10 mouse cellular contexts compared by ENCODE assay signal in the genomic region with DNA sequence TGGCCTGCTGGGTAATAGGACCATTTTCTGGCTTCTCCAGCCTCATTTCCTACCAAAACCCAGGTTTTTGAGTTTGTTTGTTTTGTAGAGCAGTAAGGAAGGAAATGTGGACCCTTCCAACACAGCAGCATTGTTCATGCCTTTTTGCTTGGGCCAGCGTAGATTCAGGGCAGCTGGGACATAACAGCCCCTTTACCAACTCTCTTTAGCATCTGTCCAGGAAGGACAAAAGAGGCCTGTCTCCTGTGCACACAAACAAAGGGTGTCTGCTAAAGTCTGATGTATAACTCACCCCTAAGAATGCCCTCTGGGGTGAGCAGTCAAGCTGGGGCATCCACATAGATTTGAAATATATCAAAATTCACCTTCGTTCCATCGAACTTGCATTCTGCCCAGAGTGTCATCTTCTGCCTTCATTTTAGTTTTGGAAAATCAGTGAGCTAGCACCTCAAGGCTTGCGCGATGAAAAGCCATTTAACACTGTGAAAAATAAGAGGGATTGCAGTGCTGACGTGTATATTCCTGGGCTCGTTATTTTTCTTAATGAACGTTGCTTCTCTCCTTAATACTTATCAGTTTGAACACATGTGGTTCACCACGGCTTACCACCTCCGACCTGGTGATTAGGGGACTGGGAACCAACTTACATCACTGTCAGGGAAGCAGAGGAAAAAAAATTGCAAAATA.
DNase-seq lines count a peak whose midpoint lies in the region; ATAC-seq and TF ChIP-seq lines count a peak whose summit lies in the region.
"Had no signal": no experiment of that assay in that cellular context is flagged by ENCODE, and none has a peak within 500 bp of the region (broad histone marks: within the 10 kb centered on the region; RNA-seq: fewer than 3 reads in every experiment).

No protein-coding gene starts in this region.

- H3K9me3 ChIP-seq in lung, embryonic 14.5 days (ENCODE audit: low read depth, low read length), result no peaks in the 10 kb centered on the region
- H3K9me3 ChIP-seq in forebrain, embryonic 14.5 days (replicated peaks; ENCODE audit: control insufficient read depth, low read length), result no peaks in the 10 kb centered on the region
- H3K9me3 ChIP-seq in limb, embryonic 14.5 days (ENCODE audit: control insufficient read depth, low read length), result no peaks in the 10 kb centered on the region

- H3K4me2 ChIP-seq in lung, embryonic 14.5 days, result no peak overlapping the region
- peak overlapping the region; percentile 49 for H3K4me2 ChIP-seq in forebrain, embryonic 14.5 days (ENCODE audit: low read length)
- H3K4me2 ChIP-seq in limb, embryonic 14.5 days (replicated peaks; ENCODE audit: low read depth, low read length, severe bottlenecking), result peak overlapping the region; percentile 31

- 0 out of 2 replicates have a peak, but pooled peaks have one; percentile 22 for ATAC-seq in lung, embryonic 14.5 days (ENCODE audit: insufficient read depth)
- ATAC-seq in forebrain, embryonic 14.5 days, result peak; percentile 44; the same call in 1 of the 2 replicates
- ATAC-seq in limb, embryonic 14.5 days (ENCODE audit: low FRiP score, low read depth), result no peak

- no peaks in the 10 kb centered on the region for H3K36me3 ChIP-seq in lung, embryonic 14.5 days (ENCODE audit: insufficient read depth)
- no peaks in the 10 kb centered on the region for H3K36me3 ChIP-seq in forebrain, embryonic 14.5 days (ENCODE audit: control insufficient read depth, insufficient read depth, low read length)
- no peaks in the 10 kb centered on the region for H3K36me3 ChIP-seq in limb, embryonic 14.5 days (ENCODE audit: control insufficient read depth, insufficient read depth, low read length)

- TF ChIP-seq POLR2A in lung, adult 2 months (IDR thresholded peaks at IDR 0.05; ENCODE audit: borderline replicate concordance, extremely low read depth, low read depth, low read length), result no peak
- no peak for TF ChIP-seq POLR2A in limb, embryonic 14.5 days (IDR thresholded peaks at IDR 0.05; ENCODE audit: borderline replicate concordance, extremely low read depth, insufficient read depth, insufficient read length)

- no peaks in the 10 kb centered on the region for H3K27me3 ChIP-seq in lung, embryonic 14.5 days (ENCODE audit: insufficient read depth, low read length)
- H3K27me3 ChIP-seq in forebrain, embryonic 14.5 days (replicated peaks; ENCODE audit: control insufficient read depth, insufficient read depth, low read length), result no peaks in the 10 kb centered on the region
- no peaks in the 10 kb centered on the region for H3K27me3 ChIP-seq in limb, embryonic 14.5 days (ENCODE audit: control insufficient read depth, insufficient read depth, low read length)

- DNase-seq in lung, embryonic 14.5 days, result no peak
- no peak for DNase-seq in lung, adult 2 months
- no peak for DNase-seq in forebrain, embryonic 14.5 days (ENCODE audit: low spot score)
- DNase-seq in limb, embryonic 14.5 days (ENCODE audit: low spot score), result no peak
- peak; percentile 33 for DNase-seq in retina, embryonic 14.5 days (ENCODE audit: low spot score)
- DNase-seq in c-Kit-positive CD71-positive TER-119-positive erythroid progenitor cells, embryonic 14.5 days (ENCODE audit: low spot score), result no peak
- no peak for DNase-seq in adrenal gland, postnatal 14 days
- no peak for DNase-seq in cerebellum, postnatal 14 days
- DNase-seq: liver; spleen, adult 18-20 months had no signal

- peak overlapping the region; percentile 12 for H3K27ac ChIP-seq in lung, embryonic 14.5 days (ENCODE audit: low read depth)
- H3K27ac ChIP-seq in forebrain, embryonic 14.5 days (ENCODE audit: low read depth, low read length), result no peak overlapping the region
- no peak overlapping the region for H3K27ac ChIP-seq in limb, embryonic 14.5 days (replicated peaks; ENCODE audit: low read depth, low read length)

- H3K9ac ChIP-seq in lung, embryonic 14.5 days, result no peak overlapping the region
- H3K9ac ChIP-seq in forebrain, embryonic 14.5 days (ENCODE audit: low read length), result 0 out of 2 replicates have a peak overlapping the region, but pooled peaks have one; percentile 21
- no peak overlapping the region for H3K9ac ChIP-seq in limb, embryonic 14.5 days (ENCODE audit: low read depth, low read length, severe bottlenecking)

- H3K4me3 ChIP-seq in lung, embryonic 14.5 days (ENCODE audit: low read depth, low read length), result no peak overlapping the region
- H3K4me3 ChIP-seq in lung, adult 2 months (replicated peaks; ENCODE audit: extremely low read depth, low read depth, low read length), result no peak overlapping the region
- peak overlapping the region; percentile 13; the same call in 1 of the 2 replicates for H3K4me3 ChIP-seq in forebrain, embryonic 14.5 days (ENCODE audit: low read depth, low read length)
- no peak overlapping the region for H3K4me3 ChIP-seq in limb, embryonic 14.5 days (replicated peaks; ENCODE audit: low read length)

- TF ChIP-seq CTCF in lung, embryonic 14.5 days (IDR thresholded peaks at IDR 0.05; ENCODE audit: low read depth), result no peak
- TF ChIP-seq CTCF in lung, adult 2 months (IDR thresholded peaks at IDR 0.05; ENCODE audit: insufficient read depth, low read length), result no peak

- peaks cover 9% of the 10 kb centered on the region for H3K4me1 ChIP-seq in lung, embryonic 14.5 days (ENCODE audit: insufficient read depth)
- H3K4me1 ChIP-seq in lung, adult 2 months (ENCODE audit: control insufficient read depth, insufficient read depth, low read length), result no peaks in the 10 kb centered on the region
- peaks cover 13% of the 10 kb centered on the region; the same call in 1 of the 2 replicates for H3K4me1 ChIP-seq in forebrain, embryonic 14.5 days (ENCODE audit: control insufficient read depth, insufficient read depth, low read length)
- no peaks in the 10 kb centered on the region for H3K4me1 ChIP-seq in limb, embryonic 14.5 days (ENCODE audit: control insufficient read depth, insufficient read depth, low read length)

- 40% methylated on average over 10 of the region's 10 CpGs for WGBS in lung, embryonic 14.5 days
- 57% methylated on average over 10 of the region's 10 CpGs for WGBS in lung, adult 2 months
- WGBS in forebrain, embryonic 14.5 days, result 28% methylated on average over 10 of the region's 10 CpGs
- 40% methylated on average over 10 of the region's 10 CpGs for WGBS in limb, embryonic 14.5 days
